Mouse (Mus musculus): ENCODE results near the gene Arl6ip5. TPM values are rescaled to one million over a fixed set of nuclear protein-coding genes. Genes with fewer than 3 reads are reported as not detected.

Arl6ip5 gene
- polyA plus RNA-seq (2015; fragmentation: Nextera tagmentation; extraction: Ambion mirVana), result 96.8 and 100 TPM in 2 replicates

DNA sequence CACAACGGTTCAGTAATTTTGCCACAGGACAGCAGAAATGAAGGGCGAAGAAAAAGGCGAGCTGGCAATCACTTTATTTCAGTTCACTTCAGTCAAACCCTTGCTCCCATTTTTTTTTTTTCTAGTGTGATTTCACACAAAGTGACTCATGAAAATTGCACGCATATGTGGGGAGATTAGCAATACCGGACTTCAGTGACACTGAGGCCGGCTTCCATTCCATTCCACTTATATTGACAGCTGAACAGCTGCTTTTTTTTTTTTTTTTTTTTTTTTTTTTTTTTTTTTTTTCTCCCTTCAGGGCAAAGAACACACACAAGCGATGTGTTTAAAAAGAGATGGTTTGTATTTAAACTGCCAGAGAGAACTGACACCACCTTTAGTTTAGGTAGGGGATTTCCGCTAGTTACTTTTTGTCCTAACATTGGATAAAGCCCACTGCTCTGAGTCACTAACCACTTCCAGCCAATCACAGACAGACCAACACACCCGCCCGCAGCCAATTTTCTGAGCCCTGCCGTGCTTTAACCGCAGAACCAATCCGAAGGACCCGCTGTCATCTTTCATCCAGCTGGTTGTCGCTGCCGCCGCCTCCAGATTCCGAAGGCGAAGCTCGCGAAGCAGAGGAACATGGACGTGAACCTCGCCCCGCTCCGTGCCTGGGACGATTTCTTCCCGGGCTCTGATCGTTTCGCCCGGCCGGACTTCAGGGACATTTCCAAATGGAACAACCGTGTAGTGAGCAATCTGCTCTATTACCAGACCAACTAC is at the start of gene Arl6ip5:
Arl6ip5 (plus strand) TSS at position 499 of the 771 bp plus-strand sequence.
- peak; percentile 48; the same call in 1 of the 2 replicates for ATAC-seq (replicated peaks; ENCODE audit: insufficient number of reproducible peaks, insufficient read depth, low FRiP score, low read depth)
- H3K4me3 ChIP-seq, result peak within 1 kb of the TSS; percentile 73
- 8% methylated on average over 32 of the region's 32 CpGs for WGBS

DNA sequence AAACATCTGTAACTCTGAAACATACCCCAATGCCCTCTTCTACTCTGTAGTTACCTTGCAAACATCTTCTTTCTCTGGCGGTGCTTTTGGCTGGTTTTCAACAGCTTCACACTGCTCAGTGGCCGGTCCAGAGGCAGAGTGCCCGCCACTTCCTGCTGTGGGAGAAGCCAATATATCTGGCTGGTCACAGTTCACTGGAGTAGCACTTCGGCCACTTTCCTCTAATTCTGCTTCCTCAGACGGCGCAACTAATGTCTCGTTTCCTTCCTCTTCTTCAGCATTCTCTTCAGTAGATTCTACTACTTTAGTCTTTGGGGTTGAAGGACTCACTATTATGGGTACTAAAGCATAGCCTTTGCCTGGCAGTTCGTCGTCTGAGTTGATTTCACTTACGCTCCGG is 34.8 kb upstream of the Arl6ip5 start:
- H3K27me3 ChIP-seq, result no peaks in the 10 kb centered on the region
- no peak overlapping the region for H3K4me3 ChIP-seq
- WGBS, result 61% methylated on average over 11 of the region's 11 CpGs
- H3K9me3 ChIP-seq (replicated peaks), result no peaks in the 10 kb centered on the region
- peaks cover 26% of the 10 kb centered on the region for H3K4me1 ChIP-seq (replicated peaks)
- H3K4me2 ChIP-seq, result no peak overlapping the region
- no peak overlapping the region for H3K27ac ChIP-seq
- H3K36me3 ChIP-seq, result peaks cover 34% of the 10 kb centered on the region
- ATAC-seq (replicated peaks; ENCODE audit: insufficient number of reproducible peaks, insufficient read depth, low FRiP score, low read depth), result no peak
- H3K9ac ChIP-seq, result no peak overlapping the region

More for the DNA sequence above, at the start of gene Arl6ip5:
- Histone ChIP-seq H3K36me3 (0 out of 2 replicates have a peak, but pooled peaks cover 9% of the 10 kb centered on the region), H3K4me2 (peak within 1 kb of the TSS; percentile 81), H3K9ac (peak within 1 kb of the TSS; percentile 78), H3K9me3 (replicated peaks) (no peaks in the 10 kb centered on the region), H3K27ac (peak within 1 kb of the TSS; percentile 82), H3K4me1 (replicated peaks) (peaks cover 30% of the 10 kb centered on the region), H3K27me3 (no peaks in the 10 kb centered on the region)

DNA sequence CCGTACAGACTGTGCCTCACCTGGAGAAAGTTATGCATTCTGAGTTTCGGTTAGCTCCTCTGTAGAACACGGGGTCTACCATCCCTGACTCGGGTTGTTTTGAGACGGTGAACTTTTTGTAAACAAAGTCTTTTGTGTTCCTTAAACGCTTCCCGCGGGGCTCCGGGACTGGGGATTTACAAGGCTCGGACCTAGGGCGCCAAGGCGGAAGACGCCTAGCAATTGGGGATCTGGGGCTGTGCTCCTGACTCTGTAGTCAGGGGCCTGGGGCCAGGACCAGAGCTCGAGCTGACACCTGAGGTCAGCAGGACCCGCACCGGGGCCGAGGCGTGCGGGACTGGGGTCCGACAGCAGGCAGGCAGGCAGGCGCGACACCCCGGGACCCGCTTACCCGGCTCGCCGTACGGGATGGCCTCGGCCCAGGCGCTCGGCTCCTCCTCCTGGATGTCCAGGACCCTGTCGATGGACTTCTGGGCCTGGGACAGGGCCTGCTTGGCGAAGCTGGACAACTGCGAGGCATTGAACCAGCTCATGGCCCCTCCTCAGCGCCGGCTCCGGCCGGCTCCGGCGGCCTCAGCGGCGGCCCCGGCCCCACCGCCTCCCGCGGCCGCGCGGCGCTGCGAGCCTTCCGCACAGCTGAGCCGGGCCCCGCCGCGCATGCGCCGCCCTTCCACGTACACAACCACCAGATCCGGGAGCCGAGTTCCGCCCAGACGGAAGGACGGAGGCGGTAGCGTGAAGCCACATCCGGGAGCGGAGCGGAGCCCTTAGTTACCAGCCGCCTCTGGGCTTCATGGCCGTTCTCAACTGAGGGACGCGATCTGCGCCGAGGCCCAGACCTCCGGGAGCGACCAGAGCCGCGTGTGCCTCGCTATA is 31.8 kb upstream of the Arl6ip5 start, which contains the start of gene Tmf1:
Tmf1 (minus strand) TSS at position 632 of the 876 bp plus-strand sequence.
- WGBS, result under 1% methylated on average over 80 of the region's 80 CpGs
- Histone ChIP-seq H3K4me3 (peak within 1 kb of the TSS; percentile 98), H3K4me2 (peak within 1 kb of the TSS; percentile 78), H3K9me3 (replicated peaks) (no peaks in the 10 kb centered on the region), H3K27me3 (no peaks in the 10 kb centered on the region), H3K4me1 (replicated peaks) (peaks cover 26% of the 10 kb centered on the region), H3K27ac (peak within 1 kb of the TSS; percentile 96), H3K36me3 (peaks cover 16% of the 10 kb centered on the region), H3K9ac (peak within 1 kb of the TSS; percentile 98)
- ATAC-seq (replicated peaks; ENCODE audit: insufficient number of reproducible peaks, insufficient read depth, low FRiP score, low read depth), result peak; percentile 98

DNA sequence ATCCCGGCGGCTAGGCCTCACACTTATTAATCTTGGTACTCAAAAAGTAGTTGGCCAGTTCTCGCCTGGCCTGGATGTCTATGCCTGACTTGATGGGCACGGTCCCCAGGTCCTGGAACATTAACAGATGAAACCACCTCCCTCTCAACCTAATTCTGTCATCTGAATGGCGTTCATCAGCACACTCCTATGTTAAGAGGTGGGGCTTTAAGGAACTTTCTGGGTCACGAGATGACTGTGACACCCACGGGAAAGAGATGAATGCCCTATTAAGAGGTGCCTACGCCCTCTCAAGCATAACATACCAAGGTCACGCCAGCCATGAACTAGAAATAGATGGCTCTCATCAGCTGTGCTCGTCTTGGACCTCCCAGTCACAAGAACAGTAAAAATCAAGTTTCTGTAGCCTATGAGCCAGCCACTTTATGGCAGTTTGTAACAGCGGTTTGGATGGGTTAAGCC is 31.1 kb upstream of the Arl6ip5 start:
- H3K9me3 ChIP-seq (replicated peaks), result no peaks in the 10 kb centered on the region
- peak overlapping the region; percentile 78 for H3K4me2 ChIP-seq
- peaks cover 20% of the 10 kb centered on the region for H3K36me3 ChIP-seq
- peak overlapping the region; percentile 96 for H3K27ac ChIP-seq
- 4% methylated on average over 11 of the region's 11 CpGs for WGBS
- H3K4me1 ChIP-seq (replicated peaks), result peaks cover 26% of the 10 kb centered on the region
- no peaks in the 10 kb centered on the region for H3K27me3 ChIP-seq
- H3K4me3 ChIP-seq, result peak overlapping the region; percentile 98
- ATAC-seq (replicated peaks; ENCODE audit: insufficient number of reproducible peaks, insufficient read depth, low FRiP score, low read depth), result peak; percentile 40
- peak overlapping the region; percentile 98 for H3K9ac ChIP-seq

DNA sequence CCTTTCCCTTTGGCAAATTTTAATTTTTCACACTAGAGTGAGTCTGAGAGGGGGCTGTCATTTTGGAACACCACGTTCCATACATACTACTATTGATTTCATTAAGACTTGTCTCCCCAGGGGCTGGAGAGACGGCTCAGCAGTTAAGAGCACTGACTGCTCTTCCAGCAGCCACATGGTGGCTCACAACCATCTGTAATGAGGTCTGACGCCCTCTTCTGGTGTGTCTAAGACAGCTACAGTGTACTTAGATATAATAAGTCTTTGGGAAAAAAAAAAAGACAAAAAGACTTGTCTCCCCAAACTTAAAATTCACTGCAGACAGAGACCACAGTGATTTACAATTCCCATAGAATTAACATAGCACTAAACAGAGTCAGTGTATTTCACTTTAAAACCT is 10.1 kb upstream of the Arl6ip5 start:
- Histone ChIP-seq H3K36me3 (peaks cover 36% of the 10 kb centered on the region), H3K9me3 (replicated peaks) (no peaks in the 10 kb centered on the region), H3K4me1 (replicated peaks) (peaks cover 11% of the 10 kb centered on the region), H3K4me3 (no peak overlapping the region), H3K27me3 (no peaks in the 10 kb centered on the region), H3K4me2 (no peak overlapping the region), H3K9ac (no peak overlapping the region), H3K27ac (no peak overlapping the region)
- WGBS, result 71% methylated on average over 3 of the region's 3 CpGs
- no peak for ATAC-seq (replicated peaks; ENCODE audit: insufficient number of reproducible peaks, insufficient read depth, low FRiP score, low read depth)

DNA sequence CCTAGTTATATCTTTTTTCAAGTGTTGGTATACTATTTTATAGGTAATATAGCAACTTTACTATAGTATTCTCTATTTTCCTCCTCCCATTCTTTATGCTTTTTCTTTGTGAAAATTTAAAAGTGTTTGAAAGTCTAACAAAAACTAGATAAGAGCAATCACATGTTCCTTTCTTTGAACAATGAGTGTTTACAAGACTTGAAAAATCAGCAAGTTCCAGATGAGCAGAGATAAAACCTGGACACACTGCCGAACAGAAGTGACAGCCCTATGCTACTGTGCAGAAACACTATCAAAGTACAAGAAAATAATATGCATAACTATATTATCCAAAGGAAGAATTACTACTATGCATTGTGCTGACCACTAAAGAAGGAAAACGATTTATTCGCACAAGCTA is 8.0 kb upstream of the Arl6ip5 start:
- peaks cover 11% of the 10 kb centered on the region for H3K4me1 ChIP-seq (replicated peaks)
- no peak for ATAC-seq (replicated peaks; ENCODE audit: insufficient number of reproducible peaks, insufficient read depth, low FRiP score, low read depth)

DNA sequence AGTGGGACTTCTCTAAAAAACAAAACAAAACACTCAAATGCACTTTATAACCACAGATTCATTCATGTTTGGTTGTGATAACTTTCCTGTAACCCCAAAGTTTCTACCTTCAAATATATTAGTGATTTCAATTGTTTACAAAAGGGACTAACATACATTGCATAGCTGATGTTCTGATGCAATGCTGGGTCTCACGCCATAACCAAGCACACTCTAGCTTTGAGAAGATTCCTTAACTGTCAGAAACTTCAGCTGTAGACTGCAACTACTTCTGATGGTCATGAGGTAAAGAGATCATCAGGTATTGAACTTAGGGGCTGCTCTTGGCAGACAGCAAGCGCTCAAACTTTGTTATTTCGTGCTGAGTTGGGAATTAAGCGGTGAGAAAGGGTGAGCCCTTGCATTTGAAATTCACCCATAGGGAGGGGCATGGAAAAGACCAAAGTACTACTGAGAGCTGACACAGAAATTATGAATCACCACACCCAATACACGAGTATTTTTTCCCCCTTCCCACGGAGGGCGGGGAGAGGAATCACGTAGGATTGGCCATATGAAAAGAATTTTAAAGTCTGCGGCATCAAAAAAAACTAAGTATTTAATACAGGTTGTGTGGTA is 6.1 kb upstream of the Arl6ip5 start:
- 18% methylated on average over 9 of the region's 9 CpGs for WGBS
- Histone ChIP-seq H3K9ac (peak overlapping the region; percentile 99), H3K9me3 (replicated peaks) (no peaks in the 10 kb centered on the region), H3K4me3 (peak overlapping the region; percentile 94), H3K36me3 (0 out of 2 replicates have a peak, but pooled peaks cover 8% of the 10 kb centered on the region), H3K27ac (no peak overlapping the region), H3K4me2 (peak overlapping the region; percentile 70), H3K4me1 (replicated peaks) (peaks cover 11% of the 10 kb centered on the region), H3K27me3 (no peaks in the 10 kb centered on the region)
- ATAC-seq (replicated peaks; ENCODE audit: insufficient number of reproducible peaks, insufficient read depth, low FRiP score, low read depth), result no peak

More for the DNA sequence above, 8.0 kb upstream of the Arl6ip5 start:
- Histone ChIP-seq H3K27ac (no peak overlapping the region), H3K36me3 (peaks cover 16% of the 10 kb centered on the region), H3K9me3 (replicated peaks) (no peaks in the 10 kb centered on the region), H3K27me3 (no peaks in the 10 kb centered on the region), H3K4me3 (no peak overlapping the region), H3K9ac (no peak overlapping the region), H3K4me2 (no peak overlapping the region)
- WGBS, result 82% methylated on average over 3 of the region's 3 CpGs

DNA sequence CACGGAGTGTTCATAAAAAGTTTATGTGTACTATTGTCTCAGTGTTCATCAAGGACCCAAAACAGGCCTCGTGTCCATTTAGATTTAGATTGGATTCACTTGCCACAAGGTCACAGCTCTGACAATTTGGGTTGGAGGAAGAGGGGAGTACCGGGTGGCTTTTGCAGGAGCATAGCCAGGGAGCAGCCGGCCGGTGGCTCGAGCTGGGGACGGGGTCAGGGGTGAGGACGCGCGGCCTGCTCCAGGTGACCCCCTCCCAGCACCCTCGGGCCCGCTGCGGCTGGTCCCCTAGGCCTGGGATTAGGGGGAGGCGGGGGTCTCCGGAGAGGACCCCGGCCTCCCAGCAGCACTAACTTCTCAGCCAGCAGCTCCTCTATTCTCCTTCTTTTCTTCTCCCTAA is 5.5 kb upstream of the Arl6ip5 start:
- peak overlapping the region; percentile 70 for H3K4me2 ChIP-seq
- peak overlapping the region; percentile 82 for H3K27ac ChIP-seq
- H3K4me1 ChIP-seq (replicated peaks), result peaks cover 12% of the 10 kb centered on the region
- peak overlapping the region; percentile 99 for H3K9ac ChIP-seq
- ATAC-seq (replicated peaks; ENCODE audit: insufficient number of reproducible peaks, insufficient read depth, low FRiP score, low read depth), result peak; percentile 50
- no peaks in the 10 kb centered on the region for H3K27me3 ChIP-seq
- peak overlapping the region; percentile 94 for H3K4me3 ChIP-seq
- no peaks in the 10 kb centered on the region for H3K9me3 ChIP-seq (replicated peaks)
- H3K36me3 ChIP-seq, result 0 out of 2 replicates have a peak, but pooled peaks cover 8% of the 10 kb centered on the region
- WGBS, result under 1% methylated on average over 16 of the region's 16 CpGs

DNA sequence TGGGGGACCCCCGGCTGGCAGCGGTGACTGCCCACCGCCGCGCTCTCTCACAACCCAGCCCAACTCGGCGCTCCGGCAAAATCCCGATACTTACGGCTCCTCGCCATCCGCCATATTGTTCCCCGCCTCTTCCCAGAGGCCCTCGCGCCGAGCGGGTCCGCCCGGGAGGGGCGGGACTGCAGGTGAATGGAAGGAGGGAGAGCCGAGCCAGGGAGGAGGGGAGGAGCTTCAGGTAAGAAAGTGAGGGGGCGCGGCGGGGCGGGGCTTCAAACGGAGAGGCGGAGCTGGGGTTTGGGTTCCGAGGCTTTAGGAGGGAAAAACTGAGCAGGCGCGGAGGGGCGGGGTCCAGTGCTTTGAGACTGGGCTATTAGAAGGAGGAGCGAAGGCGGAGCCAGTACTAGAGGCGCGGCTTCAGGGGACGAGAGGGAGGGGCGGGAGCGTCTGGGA is 5.0 kb upstream of the Arl6ip5 start, which contains the start of gene Uba3:
Uba3 (minus strand) TSS at position 209 of the 447 bp plus-strand sequence.
- Histone ChIP-seq H3K4me3 (peak within 1 kb of the TSS; percentile 94), H3K27ac (peak within 1 kb of the TSS; percentile 82), H3K27me3 (no peaks in the 10 kb centered on the region), H3K4me2 (peak within 1 kb of the TSS; percentile 70), H3K4me1 (replicated peaks) (peaks cover 17% of the 10 kb centered on the region), H3K36me3 (0 out of 2 replicates have a peak, but pooled peaks cover 8% of the 10 kb centered on the region), H3K9ac (peak within 1 kb of the TSS; percentile 99), H3K9me3 (replicated peaks) (no peaks in the 10 kb centered on the region)
- peak; percentile 99 for ATAC-seq (replicated peaks; ENCODE audit: insufficient number of reproducible peaks, insufficient read depth, low FRiP score, low read depth)
- WGBS, result 1% methylated on average over 38 of the region's 38 CpGs

DNA sequence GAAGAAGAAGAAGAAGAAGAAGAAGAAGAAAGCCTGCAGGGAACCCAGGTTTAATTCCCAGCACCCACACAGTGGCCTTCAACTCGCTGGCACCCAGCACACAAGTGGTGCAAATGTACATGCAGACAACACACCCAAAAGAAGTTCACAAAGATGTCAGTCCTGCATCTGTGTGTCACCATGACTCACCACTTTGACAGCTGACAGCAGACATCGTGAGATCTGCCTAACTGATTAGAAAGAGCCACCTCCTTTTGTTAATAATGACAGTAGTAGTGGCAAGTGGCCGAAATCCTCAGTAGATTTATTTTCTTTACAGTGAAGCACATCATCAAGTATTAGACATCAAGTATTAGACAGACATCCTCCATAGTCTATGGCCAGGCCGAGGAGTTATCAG is 3.4 kb upstream of the Arl6ip5 start:
- H3K27me3 ChIP-seq, result no peaks in the 10 kb centered on the region
- no peak overlapping the region for H3K27ac ChIP-seq
- H3K4me2 ChIP-seq, result no peak overlapping the region
- H3K4me1 ChIP-seq (replicated peaks), result peaks cover 24% of the 10 kb centered on the region
- H3K9me3 ChIP-seq (replicated peaks), result no peaks in the 10 kb centered on the region
- no peak overlapping the region for H3K9ac ChIP-seq
- no peaks in the 10 kb centered on the region for H3K36me3 ChIP-seq
- no peak overlapping the region for H3K4me3 ChIP-seq
- no peak for ATAC-seq (replicated peaks; ENCODE audit: insufficient number of reproducible peaks, insufficient read depth, low FRiP score, low read depth)
- WGBS, result 72% methylated on average over 4 of the region's 4 CpGs
